Mouse (Mus musculus): Measurements from ENCODE around the gene Cacna1h.

DNA sequence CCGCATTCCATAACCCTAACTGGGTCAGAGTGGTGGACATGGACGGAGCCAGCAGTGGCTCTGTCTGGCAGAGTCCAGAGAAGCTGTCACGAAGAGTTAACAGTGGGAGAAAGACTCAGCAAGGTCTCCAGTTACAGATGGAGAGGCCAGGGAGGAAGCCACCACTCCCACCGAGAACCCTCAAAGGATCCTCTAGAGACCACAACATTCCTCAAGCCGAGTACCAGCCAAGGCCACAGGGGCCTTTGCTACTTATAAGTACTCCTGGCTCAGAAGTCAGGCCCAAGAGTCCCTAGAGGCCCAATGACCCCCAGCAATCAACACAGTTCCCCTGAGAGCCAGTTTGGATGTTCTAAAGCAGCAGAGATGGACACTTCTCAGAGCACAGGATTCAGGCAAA lies 4.3 kb downstream of the Cacna1h start:
- no peak for TF ChIP-seq CEBPB (IDR thresholded peaks at IDR 0.05; ENCODE audit: insufficient read depth, poor library complexity, severe bottlenecking)
- no peak for TF ChIP-seq USF1 (IDR thresholded peaks at IDR 0.05; ENCODE audit: low read depth)
- no peak for TF ChIP-seq POLR2A (IDR thresholded peaks at IDR 0.05; ENCODE audit: insufficient read length, low read depth)
- TF ChIP-seq E2F4 (IDR thresholded peaks at IDR 0.05; ENCODE audit: insufficient read depth) = no peak
- no peak for TF ChIP-seq POLR2AphosphoS2 (IDR thresholded peaks at IDR 0.05; ENCODE audit: insufficient read length, low read depth)
- no peak for TF ChIP-seq TCF3 (IDR thresholded peaks at IDR 0.05; ENCODE audit: insufficient read length, low read depth)
- TF ChIP-seq TCF12 (IDR thresholded peaks at IDR 0.05; ENCODE audit: insufficient read depth, poor library complexity, severe bottlenecking) = no peak
- TF ChIP-seq MYOG (IDR thresholded peaks at IDR 0.05; ENCODE audit: control insufficient read depth in 1 of 3, insufficient read depth in 1 of 3, insufficient read length in 2 of 3, low read depth in 2 of 3) = no peak
- TF ChIP-seq MYOD1 (IDR thresholded peaks at IDR 0.05; ENCODE audit: control insufficient read depth in 1 of 3, insufficient read length in 2 of 3, low read depth in 2 of 3) = no peak
- TF ChIP-seq REST (IDR thresholded peaks at IDR 0.05; ENCODE audit: insufficient read depth, insufficient read length) = no peak

Data from myocyte (in vitro differentiated cells).